Mouse (Mus musculus): ENCODE measurements at regions not wholly inside any gene's neighbourhood (a gene's known extent, or its start where the extent isn't known, plus 50 kb on each side); places are given as distances from the start of the nearest gene placed in this dataset.

- Histone ChIP-seq H3K4me3 (no peak overlapping the region), H3K27ac (peak overlapping the region; percentile 64; the same call in 1 of the 2 replicates)
- no peak for TF ChIP-seq CTCF (IDR thresholded peaks at IDR 0.05)
- intact Hi-C loops (cut with DNase I) = loop anchor here (5.0 kb wide), 1 partner anchor 41 kb away; no protein-coding TSS in a partner anchor
- DNase-seq (ENCODE audit: extremely low spot score in 1 of 2, low spot score in 2 of 2) = no peak
Measured at GRCm38 (mm10) chrX:18563676-18564075, 102.5 kb upstream of the 4930578C19Rik start.

- peak in 1 of 2 experiments; percentile 22 for DNase-seq (ENCODE audit: extremely low spot score in 1 of 2, low spot score in 2 of 2)
- TF ChIP-seq CTCF (IDR thresholded peaks at IDR 0.05) = no peak
Measured at GRCm38 (mm10) chrX:18520246-18520980, 59.2 kb upstream of the 4930578C19Rik start.

More at GRCm38 (mm10) chrX:18520246-18520980, 59.2 kb upstream of the 4930578C19Rik start:
- Histone ChIP-seq H3K27ac (peak overlapping the region; percentile 71), H3K4me3 (no peak overlapping the region)
- intact Hi-C loops (cut with DNase I) = loop anchor here (5.0 to 10.0 kb wide), 2 partner anchors 42 to 124 kb away; no protein-coding TSS in a partner anchor
